Mouse (Mus musculus): ENCODE data around the gene Olfr1000.

GRCm38 (mm10) chr2:85578915-85579314 is 32.8 kb downstream of the Olfr1000 start, which contains the start of gene Olfr996:
- TF ChIP-seq EP300 (IDR thresholded peaks at IDR 0.05; ENCODE audit: insufficient read depth, low read depth, low read length) (no peak), CTCF (IDR thresholded peaks at IDR 0.05; ENCODE audit: low read depth, low read length) (no peak), POLR2A (IDR thresholded peaks at IDR 0.05; ENCODE audit: insufficient read depth, low read length) (no peak)
